Mouse (Mus musculus): ENCODE results near the gene Emc10.

The Emc10 gene

DNA sequence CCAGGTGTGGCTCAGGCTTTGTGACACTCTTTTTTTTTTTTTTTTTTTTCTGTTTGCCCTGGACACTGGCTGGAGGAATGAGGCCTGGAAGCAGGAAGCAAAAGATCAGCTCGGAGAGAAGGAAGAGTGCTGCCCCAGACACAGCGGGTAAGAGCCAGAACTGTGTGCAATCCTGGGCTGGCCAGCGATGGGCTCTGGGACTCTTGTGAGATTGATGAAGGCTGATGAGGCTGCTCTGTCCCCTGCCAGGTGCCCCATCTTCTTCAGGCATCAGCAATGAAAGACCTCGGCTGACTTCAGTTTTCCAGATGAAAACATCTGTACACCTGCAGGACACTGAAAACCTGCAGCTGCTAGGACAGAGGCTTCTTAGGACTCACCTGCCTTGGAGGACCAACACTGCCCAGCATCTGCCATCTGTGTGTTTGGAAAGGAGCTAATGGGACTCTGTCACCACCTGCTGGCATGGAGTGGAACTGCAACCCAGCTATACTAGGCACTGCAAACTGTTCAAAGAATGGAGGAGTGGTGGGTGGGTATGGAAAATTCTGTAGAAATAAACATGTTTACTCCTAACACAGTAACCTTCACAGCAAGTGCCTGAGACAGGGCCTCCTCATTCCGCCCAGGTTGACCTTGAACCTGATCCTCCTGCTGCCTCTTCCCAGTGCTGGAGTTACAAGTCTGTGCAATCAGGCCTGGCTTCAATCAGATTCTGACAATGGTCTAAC, 11.3 kb downstream of the Emc10 start:
- peak; percentile 86 for DNase-seq (ENCODE audit: low spot score)

- no peak for DNase-seq (ENCODE audit: low spot score)
Observed at GRCm38 (mm10) chr7:44484109-44484508, 12.2 kb downstream of the Emc10 start.

DNA sequence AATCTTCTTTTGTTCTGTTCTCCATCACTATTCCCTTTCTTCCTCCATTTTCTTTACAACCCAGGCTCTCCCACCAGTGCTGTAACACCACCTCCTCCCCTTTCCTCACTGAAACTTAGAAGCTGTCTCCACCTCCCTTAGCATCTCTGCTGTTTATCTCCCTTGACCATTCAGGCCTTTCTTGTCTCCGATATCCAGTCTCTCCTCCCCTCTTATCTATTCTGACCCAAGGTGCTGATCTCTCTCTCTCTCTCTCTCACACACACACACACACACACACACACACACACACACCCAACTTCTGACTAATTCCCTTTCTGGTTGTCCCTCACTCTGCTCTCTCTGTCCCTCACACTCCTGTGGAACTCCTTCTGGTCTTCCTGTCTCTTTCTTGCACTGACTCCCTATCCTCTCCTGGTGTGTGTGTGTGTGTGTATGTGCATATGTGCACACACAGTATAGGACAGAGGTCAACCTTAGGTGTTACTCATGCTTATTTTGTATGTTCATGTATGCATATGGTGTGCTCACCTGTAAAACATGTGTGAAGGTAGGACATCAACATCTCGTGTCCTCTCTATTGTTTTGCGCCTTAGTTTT, 13.4 kb downstream of the Emc10 start:
- peak; percentile 83 for DNase-seq (ENCODE audit: low spot score)

DNA sequence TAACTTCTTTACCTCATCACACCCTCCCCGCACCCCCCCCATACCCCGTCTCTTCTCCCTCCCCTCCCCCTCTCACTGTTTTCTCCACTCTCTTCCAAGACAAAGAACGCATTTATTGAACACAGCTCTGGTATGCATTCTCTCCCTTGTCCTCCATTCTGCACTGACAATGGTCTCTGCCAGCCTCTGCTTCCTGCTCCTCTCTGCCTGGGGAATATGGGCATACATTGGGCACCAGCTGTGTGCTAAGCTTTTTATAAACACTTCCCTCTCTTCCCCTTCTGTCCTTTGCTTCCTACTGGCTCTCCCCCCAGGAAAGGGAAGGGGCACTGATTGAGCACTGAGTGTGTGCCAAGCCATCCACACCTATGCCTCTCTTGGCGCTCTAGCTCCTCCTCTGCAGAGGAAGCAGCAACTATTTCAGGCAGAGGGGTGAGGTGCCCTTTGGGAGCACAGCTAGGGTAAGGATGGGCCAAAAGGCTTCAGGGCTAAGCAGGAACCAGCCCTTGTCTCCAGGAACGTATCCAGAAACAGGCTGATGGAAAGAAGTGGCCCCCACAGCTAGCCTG, 21.2 kb downstream of the Emc10 start:
- DNase-seq (ENCODE audit: low spot score) = no peak

- DNase-seq (ENCODE audit: low spot score) = no peak
Observed at GRCm38 (mm10) chr7:44474419-44474818, 21.9 kb downstream of the Emc10 start.

DNA sequence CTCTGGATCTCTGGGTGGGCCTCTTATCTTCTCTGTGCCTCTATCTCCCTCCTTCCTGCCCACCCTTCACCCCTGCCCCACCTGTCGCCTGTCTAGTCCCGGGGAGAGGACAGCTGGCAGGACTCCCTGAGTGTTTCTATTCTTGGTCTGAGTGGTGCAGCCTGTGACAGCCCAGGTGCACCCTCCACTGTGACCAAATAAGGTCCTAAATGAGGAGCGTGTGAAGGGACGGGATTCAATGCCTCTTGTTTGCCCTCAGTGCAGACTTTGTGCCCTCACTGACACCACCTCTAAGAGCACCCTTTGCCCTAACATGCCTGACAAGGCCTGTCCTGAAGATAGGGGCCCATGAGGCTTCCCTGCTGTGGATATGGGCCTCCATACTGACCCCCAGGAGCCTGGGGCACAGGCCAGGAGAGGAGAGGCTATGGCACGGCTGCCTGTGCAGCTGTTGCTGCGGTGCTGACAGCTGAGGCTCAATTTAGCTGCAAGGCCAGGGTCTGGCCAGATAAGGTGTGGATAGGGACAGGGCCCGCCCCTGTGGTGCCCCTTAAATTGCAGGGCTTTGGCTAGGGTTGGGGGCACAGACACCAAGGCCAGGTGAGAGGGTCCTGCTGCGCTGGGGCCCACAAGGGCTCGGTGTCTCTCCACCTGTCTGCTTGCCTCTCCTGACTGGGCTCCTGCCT, 23.2 kb downstream of the Emc10 start:
- DNase-seq (ENCODE audit: low spot score) = no peak

DNA sequence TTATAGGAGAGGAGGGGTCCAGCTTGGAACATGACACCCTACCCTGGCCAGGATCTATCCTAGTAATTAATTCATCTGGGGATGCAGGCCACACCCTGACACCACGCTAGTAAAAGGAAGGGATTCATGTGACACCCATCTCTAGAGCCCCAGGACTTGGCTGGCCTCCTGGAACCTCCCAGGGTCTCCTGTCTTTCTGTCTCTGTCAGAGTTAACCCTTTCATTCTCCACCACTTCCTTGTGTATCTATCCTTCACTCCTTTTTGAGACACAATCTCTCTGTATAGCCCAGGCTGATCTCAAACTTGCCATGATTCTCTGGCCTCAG, 23.8 kb downstream of the Emc10 start:
- no peak for DNase-seq (ENCODE audit: low spot score)

GRCm38 (mm10) chr7:44471880-44472557, 24.3 kb downstream of the Emc10 start:
- no peak for DNase-seq (ENCODE audit: low spot score)

DNA sequence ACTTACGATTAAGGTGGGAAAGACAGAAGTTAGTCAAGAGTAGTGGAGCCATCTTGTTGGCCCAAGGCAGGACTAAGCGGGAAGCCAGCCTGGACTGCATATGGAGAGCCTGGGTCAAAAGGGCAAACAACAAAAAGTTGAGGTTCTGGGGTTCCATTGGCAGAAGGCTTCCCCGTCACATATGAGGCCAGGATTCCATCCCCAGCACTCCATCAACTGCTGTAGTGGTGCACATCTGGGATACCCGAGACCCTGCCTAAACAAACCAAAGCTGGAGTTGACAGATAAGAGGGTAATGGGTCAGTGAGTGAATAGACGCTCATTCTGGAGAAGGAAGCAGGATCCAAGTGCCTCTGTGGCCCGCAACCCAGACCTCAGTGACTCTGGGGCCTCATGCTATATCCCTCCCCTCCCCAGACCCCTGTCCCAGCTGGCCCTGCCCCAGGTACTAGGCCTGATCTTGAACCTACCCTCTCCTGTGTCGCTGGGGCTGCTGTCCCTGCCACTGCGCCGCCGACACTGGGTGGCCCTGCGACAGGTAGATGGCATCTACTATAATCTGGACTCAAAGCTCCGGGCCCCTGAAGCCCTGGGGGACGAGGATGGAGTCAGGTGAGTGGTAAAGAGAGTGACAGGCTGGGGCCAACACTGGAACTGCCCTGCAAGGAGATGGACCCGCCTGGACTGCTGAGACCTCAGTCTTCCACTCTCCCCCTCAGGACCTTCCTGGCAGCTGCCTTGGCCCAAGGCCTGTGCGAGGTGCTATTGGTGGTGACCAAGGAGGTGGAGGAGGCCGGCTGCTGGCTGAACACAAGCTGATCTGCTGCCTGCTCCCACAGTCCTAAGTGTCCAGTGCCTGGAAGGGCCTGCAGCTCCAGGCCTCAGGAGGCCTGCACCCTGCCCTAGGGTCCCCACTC, 25.4 kb downstream of the Emc10 start:
- peak; percentile 50 for DNase-seq (ENCODE audit: low spot score)

GRCm38 (mm10) chr7:44469677-44470675, 26.4 kb downstream of the Emc10 start:
- DNase-seq (ENCODE audit: low spot score) = peak; percentile 84

DNA sequence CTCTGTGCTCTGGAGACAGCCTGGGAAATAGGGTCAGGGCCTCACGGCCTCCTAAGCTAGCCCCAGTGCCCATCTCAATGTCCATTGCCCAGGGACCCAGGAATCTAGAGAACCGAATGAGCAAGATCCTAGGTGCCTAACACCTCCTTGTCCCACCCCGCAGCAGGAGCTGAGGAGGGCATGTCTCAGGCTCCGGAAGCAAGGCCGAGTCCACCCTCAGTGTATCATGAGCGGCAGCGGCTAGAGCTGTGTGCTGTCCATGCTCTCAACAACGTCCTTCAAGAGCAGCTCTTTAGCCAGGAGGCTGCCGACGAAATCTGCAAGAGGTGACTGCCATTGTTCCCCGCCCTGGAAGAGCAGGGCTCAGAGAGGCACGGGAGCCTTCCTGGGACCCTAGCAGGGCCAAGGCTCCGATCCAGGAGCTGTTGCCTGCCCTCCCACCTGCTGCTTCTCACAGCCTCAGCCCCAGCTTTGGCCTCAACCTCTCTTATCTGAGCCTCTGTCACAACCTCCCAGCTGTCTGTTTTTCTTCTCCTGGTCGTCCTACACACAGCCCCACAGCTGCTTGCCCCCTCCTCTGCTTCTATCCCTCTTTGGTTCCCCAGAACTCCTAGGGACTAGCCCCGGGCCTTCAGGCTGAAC, 27.6 kb downstream of the Emc10 start:
- peak; percentile 68 for DNase-seq (ENCODE audit: low spot score)

- DNase-seq (ENCODE audit: low spot score) = peak; percentile 97
Observed at GRCm38 (mm10) chr7:44467811-44468411, 28.4 kb downstream of the Emc10 start, which contains the start of gene Josd2. Josd2 (plus strand) TSS chr7:44467980.

- no peak for DNase-seq (ENCODE audit: low spot score)
Observed at GRCm38 (mm10) chr7:44466888-44467311, 29.4 kb downstream of the Emc10 start.

- no peak for DNase-seq (ENCODE audit: low spot score)
Observed at GRCm38 (mm10) chr7:44466006-44466887, 30.1 kb downstream of the Emc10 start.

- DNase-seq (ENCODE audit: low spot score) = no peak
Observed at GRCm38 (mm10) chr7:44465111-44465510, 31.2 kb downstream of the Emc10 start, which contains the start of gene Aspdh. Aspdh (plus strand) TSS chr7:44465391.

GRCm38 (mm10) chr7:44464511-44464910, 31.8 kb downstream of the Emc10 start:
- no peak for DNase-seq (ENCODE audit: low spot score)

GRCm38 (mm10) chr7:44463556-44464225, 32.6 kb downstream of the Emc10 start:
- no peak for DNase-seq (ENCODE audit: low spot score)

Data from c-Kit-positive CD71-positive TER-119-positive erythroid progenitor cells, embryonic 14.5 days (primary cell).